Mouse (Mus musculus) myocyte (in vitro differentiated cells): ENCODE measurements around the gene Tmem209. TPM values are rescaled to one million over a fixed set of nuclear protein-coding genes. Genes with fewer than 3 reads are reported as not detected.

ENCODE experiments used
- H3K27me3 ChIP-seq: one replicate; pipeline ENCODE4 v1.6.1; 2011; ENCODE audit not compliant: control insufficient read depth, insufficient read depth, insufficient read length
- H3K36me3 ChIP-seq: one replicate; pipeline ENCODE4 v1.6.1; 2011; ENCODE audit not compliant: control insufficient read depth, insufficient read depth
- H3K4me2 ChIP-seq: one replicate; pipeline ENCODE4 v1.6.1; 2011; ENCODE audit warnings: low read depth, control low read depth
- H3K4me3 ChIP-seq: one replicate; pipeline ENCODE4 v1.5.1; 2011; ENCODE audit warnings: mild to moderate bottlenecking, control low read depth, moderate library complexity
- H3K79me2 ChIP-seq: one replicate; pipeline ENCODE4 v1.6.1; 2011; ENCODE audit not compliant: control insufficient read depth, insufficient read depth
- H3ac ChIP-seq: one replicate; pipeline ENCODE4 v1.6.1; 2011; ENCODE audit not compliant: control insufficient read depth, insufficient read length
- CEBPB ChIP-seq: IDR thresholded peaks from 2 replicates; pipeline ENCODE4 v1.6.1; 2011; ENCODE audit warnings: mild to moderate bottlenecking, moderate library complexity; ENCODE audit not compliant: poor library complexity, insufficient read depth, severe bottlenecking
- E2F4 ChIP-seq: IDR thresholded peaks from one replicate; pipeline ENCODE4 v1.6.1; 2011; ENCODE audit warnings: mild to moderate bottlenecking, control low read depth, moderate library complexity; ENCODE audit not compliant: insufficient read depth
- MAX ChIP-seq: IDR thresholded peaks from one replicate; pipeline ENCODE4 v1.6.1; 2011; ENCODE audit warnings: low read depth, mild to moderate bottlenecking, control low read depth
- MYOD1 ChIP-seq, 3 experiments: IDR thresholded peaks; one replicate each; pipeline ENCODE4 v1.6.1; 2011; ENCODE audit warnings: control low read depth in 2 of 3, low read depth in 2 of 3, mild to moderate bottlenecking in 2 of 3, moderate library complexity in 1 of 3; ENCODE audit not compliant: insufficient read length in 2 of 3, control insufficient read depth in 1 of 3
- MYOG ChIP-seq, 3 experiments: IDR thresholded peaks; one replicate each; pipeline ENCODE4 v1.6.1; 2011; ENCODE audit warnings: control low read depth in 2 of 3, low read depth in 2 of 3, mild to moderate bottlenecking in 2 of 3; ENCODE audit not compliant: insufficient read length in 2 of 3, control insufficient read depth in 1 of 3, insufficient read depth in 1 of 3
- POLR2A ChIP-seq: IDR thresholded peaks from one replicate; pipeline ENCODE4 v1.6.1; 2011; ENCODE audit warnings: low read depth, mild to moderate bottlenecking, control low read depth, moderate library complexity; ENCODE audit not compliant: insufficient read length
- POLR2AphosphoS2 ChIP-seq: IDR thresholded peaks from one replicate; pipeline ENCODE4 v1.6.1; 2011; ENCODE audit warnings: low read depth, control low read depth; ENCODE audit not compliant: insufficient read length
- REST ChIP-seq: IDR thresholded peaks from one replicate; pipeline ENCODE4 v1.6.1; 2011; ENCODE audit warnings: mild to moderate bottlenecking, control low read depth, moderate library complexity; ENCODE audit not compliant: insufficient read depth, insufficient read length
- SRF ChIP-seq: IDR thresholded peaks from one replicate; pipeline ENCODE4 v1.6.1; 2011; ENCODE audit warnings: low read depth; ENCODE audit not compliant: control insufficient read depth, insufficient read length
- TCF12 ChIP-seq: IDR thresholded peaks from one replicate; pipeline ENCODE4 v1.6.1; 2011; ENCODE audit warnings: mild to moderate bottlenecking, control low read depth; ENCODE audit not compliant: poor library complexity, insufficient read depth, severe bottlenecking
- TCF3 ChIP-seq: IDR thresholded peaks from one replicate; pipeline ENCODE4 v1.6.1; 2011; ENCODE audit warnings: low read depth, control low read depth; ENCODE audit not compliant: insufficient read length
- USF1 ChIP-seq: IDR thresholded peaks from one replicate; pipeline ENCODE4 v1.6.1; 2011; ENCODE audit warnings: low read depth, mild to moderate bottlenecking, control low read depth, moderate library complexity
- polyA plus RNA-seq: library from polyadenylated mRNA; unstranded; fragments of >200 nt; fragmentation: generic; extraction: Trizol; gene quantifications from one replicate; pipeline ENCODE4 v1.2.1, GENCODE M21; 2012; ENCODE audit warnings: missing spikeins

The Tmem209 gene
- polyA plus RNA-seq, 1 experiment = 24.3 TPM

DNA sequence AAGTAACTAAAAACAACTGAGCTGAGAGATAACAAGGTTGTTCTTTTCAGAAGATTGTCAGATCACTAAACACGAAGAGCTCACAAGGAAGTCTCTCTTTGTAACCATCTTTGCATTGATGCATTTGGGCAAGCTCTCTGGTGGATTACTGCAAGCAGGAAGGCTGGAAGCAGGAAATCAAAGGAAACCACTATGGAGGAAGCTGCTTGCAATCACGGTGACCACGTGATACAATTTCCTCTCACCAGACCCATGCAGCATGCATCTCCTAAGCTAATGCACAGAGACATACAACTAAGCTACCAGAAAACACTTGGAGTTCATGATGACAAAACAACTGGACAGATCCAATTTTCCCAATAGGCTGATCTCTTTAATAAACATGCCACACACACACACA is 10.5 kb downstream of the Tmem209 start:
- Histone ChIP-seq H3K36me3 (peaks cover 69% of the 10 kb centered on the region), H3ac (no peak overlapping the region)
- no peak for TF ChIP-seq MAX
- no peak for TF ChIP-seq MYOD1 (IDR thresholded peaks at IDR 0.05; ENCODE audit: control insufficient read depth in 1 of 3, insufficient read length in 2 of 3, low read depth in 2 of 3)
- TF ChIP-seq POLR2AphosphoS2 = no peak
- TF ChIP-seq CEBPB = no peak
- TF ChIP-seq TCF12 = no peak
- no peak for TF ChIP-seq USF1
- no peak for TF ChIP-seq POLR2A
- no peak for TF ChIP-seq TCF3
- no peak for TF ChIP-seq E2F4
- no peak for TF ChIP-seq MYOG (IDR thresholded peaks at IDR 0.05; ENCODE audit: control insufficient read depth in 1 of 3, insufficient read depth in 1 of 3, insufficient read length in 2 of 3, low read depth in 2 of 3)
- no peak for TF ChIP-seq SRF
- no peak for TF ChIP-seq REST

GRCm38 (mm10) chr6:30486504-30486903 is 23.1 kb downstream of the Tmem209 start:
- H3K79me2 ChIP-seq = no peaks in the 10 kb centered on the region
- H3K36me3 ChIP-seq = peaks cover 81% of the 10 kb centered on the region
- H3K4me3 ChIP-seq = no peak overlapping the region
- no peaks in the 10 kb centered on the region for H3K27me3 ChIP-seq
- H3ac ChIP-seq = no peak overlapping the region
- H3K4me2 ChIP-seq = no peak overlapping the region
- no peak for TF ChIP-seq MAX
- TF ChIP-seq POLR2AphosphoS2 = no peak
- TF ChIP-seq TCF3 = no peak

More for the DNA sequence above, 10.5 kb downstream of the Tmem209 start:
- Histone ChIP-seq H3K27me3 (no peaks in the 10 kb centered on the region), H3K4me3 (no peak overlapping the region), H3K79me2 (no peaks in the 10 kb centered on the region), H3K4me2 (no peak overlapping the region)

DNA sequence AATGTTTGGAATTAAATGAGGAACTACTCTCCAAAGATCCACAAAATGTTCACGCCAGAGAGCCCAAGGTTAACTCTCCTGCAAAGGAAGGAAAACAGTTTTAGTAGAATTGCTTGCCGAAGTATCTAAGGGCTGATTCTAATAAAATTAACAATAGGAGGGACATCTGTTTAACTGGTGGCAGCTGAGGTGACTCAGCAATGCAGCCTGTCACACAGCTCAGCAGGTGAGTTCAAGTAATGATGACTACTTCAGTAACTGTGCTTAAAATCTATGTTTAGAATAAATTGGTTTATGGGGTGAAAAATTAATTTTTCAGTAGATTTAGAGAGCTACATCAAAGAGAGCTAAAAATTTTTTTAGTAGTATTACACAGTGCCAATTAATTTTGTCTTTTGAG is 26.7 kb downstream of the Tmem209 start:
- TF ChIP-seq USF1 (no peak), MYOD1 (IDR thresholded peaks at IDR 0.05; ENCODE audit: control insufficient read depth in 1 of 3, insufficient read length in 2 of 3, low read depth in 2 of 3) (peak; percentile 33 to 70 (median 60))
- H3K36me3 ChIP-seq = peaks cover 67% of the 10 kb centered on the region
- H3K79me2 ChIP-seq = no peaks in the 10 kb centered on the region
- no peaks in the 10 kb centered on the region for H3K27me3 ChIP-seq
- no peak overlapping the region for H3K4me2 ChIP-seq
- H3ac ChIP-seq = no peak overlapping the region
- no peak overlapping the region for H3K4me3 ChIP-seq

GRCm38 (mm10) chr6:30479418-30479817 is 30.2 kb downstream of the Tmem209 start:
- no peak overlapping the region for H3K4me3 ChIP-seq
- H3ac ChIP-seq = no peak overlapping the region
- TF ChIP-seq MAX (no peak), POLR2A (no peak), MYOD1 (IDR thresholded peaks at IDR 0.05; ENCODE audit: control insufficient read depth in 1 of 3, insufficient read length in 2 of 3, low read depth in 2 of 3) (no peak), USF1 (no peak), CEBPB (no peak), REST (no peak), SRF (no peak), POLR2AphosphoS2 (no peak), MYOG (IDR thresholded peaks at IDR 0.05; ENCODE audit: control insufficient read depth in 1 of 3, insufficient read depth in 1 of 3, insufficient read length in 2 of 3, low read depth in 2 of 3) (no peak), E2F4 (no peak), TCF12 (no peak), TCF3 (no peak)
- no peak overlapping the region for H3K4me2 ChIP-seq
- no peaks in the 10 kb centered on the region for H3K27me3 ChIP-seq
- peaks cover 42% of the 10 kb centered on the region for H3K36me3 ChIP-seq
- H3K79me2 ChIP-seq = no peaks in the 10 kb centered on the region

DNA sequence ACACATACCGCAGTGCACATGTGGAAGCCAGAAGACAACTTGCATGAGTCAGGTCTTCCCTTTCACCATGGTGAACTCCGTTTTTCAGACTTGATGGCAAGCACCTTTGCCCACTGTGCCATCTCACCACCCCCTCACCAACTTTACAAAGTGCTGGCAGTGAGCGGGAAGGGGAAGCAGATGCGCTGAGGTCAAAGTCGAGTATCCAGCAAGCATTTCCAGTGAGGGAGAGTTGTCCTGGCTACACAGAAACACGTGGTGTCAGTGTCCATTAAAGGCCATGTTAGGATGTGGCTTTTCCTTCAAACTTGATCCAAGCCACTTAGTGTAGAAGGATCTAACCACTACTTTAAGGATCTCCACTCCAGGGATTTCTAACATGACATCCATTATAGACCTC is 31.8 kb downstream of the Tmem209 start:
- Histone ChIP-seq H3K36me3 (peaks cover 28% of the 10 kb centered on the region), H3K4me2 (no peak overlapping the region), H3K79me2 (no peaks in the 10 kb centered on the region), H3ac (no peak overlapping the region), H3K4me3 (no peak overlapping the region), H3K27me3 (no peaks in the 10 kb centered on the region)
- TF ChIP-seq TCF3 = no peak

GRCm38 (mm10) chr6:30477210-30477714 is 32.3 kb downstream of the Tmem209 start:
- H3K4me2 ChIP-seq = no peak overlapping the region
- H3K36me3 ChIP-seq = peaks cover 23% of the 10 kb centered on the region
- no peak overlapping the region for H3K4me3 ChIP-seq
- H3K79me2 ChIP-seq = no peaks in the 10 kb centered on the region
- no peaks in the 10 kb centered on the region for H3K27me3 ChIP-seq
- TF ChIP-seq E2F4 (no peak), SRF (no peak), TCF3 (no peak), REST (no peak)
- H3ac ChIP-seq = no peak overlapping the region
